Mouse (Mus musculus) neural tube, embryonic 10.5 days (tissue): ENCODE results near the gene Ndufaf3.
A peak's percentile ranks its signal among the peaks of the same experiment; 100 is the strongest.
"Not testable (repeated sequence)": the region's sequence is repeated elsewhere in the genome, so short reads cannot be mapped to it uniquely, and the experiment has no call there.

Experiments
- DNase-seq: peaks from one replicate; pipeline ENCODE4 v3.0.0-alpha.2; 2017; ENCODE audit warnings: low spot score; ENCODE audit errors: extremely low spot score

The Ndufaf3 gene

DNA sequence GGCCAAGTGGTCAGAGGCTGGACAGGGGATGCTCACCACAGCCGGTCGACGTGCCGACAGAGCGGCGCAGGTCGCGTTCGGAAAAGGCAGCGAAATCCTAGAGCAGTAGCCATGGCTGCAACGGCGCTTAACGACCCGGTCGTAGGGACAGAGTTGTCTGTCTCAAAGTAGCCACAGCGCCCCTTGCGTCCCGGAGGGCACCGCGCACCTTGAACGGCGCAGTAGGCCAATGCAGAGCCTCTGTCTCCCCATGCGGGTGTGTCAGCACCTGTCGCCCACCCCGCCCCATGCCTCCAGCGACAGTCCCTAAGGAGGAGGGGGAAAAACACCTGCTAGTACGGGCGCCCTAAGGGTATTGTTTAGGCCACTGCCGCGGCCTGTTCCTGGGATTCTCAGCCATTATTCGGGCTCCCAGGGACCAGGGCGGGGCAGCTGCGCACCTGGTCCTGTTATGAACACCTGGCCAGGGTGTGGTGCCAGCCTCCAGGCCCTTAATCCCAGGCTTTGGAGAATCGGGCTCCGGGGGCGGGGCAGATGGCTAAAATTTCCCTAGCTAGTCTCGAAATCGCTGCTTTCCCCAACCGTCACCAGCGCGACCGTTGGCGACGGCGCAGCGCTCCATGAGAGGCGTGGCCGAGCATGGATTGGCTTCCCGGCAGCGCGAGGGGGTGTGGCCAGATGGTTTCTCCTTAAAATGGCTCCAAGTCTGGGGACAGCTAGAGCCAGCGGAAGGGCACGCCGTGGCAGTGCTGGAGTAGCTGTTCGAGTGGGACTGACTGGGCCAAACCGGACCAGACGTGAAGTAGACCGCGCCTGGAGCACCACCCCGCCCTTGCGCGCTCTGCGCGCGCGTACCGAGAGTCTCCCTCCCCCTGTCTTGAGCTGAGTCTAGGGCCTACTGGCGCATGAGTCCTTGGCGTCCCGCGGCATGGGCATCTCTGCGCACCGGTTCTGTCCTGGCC lies at the start of gene Ndufaf3:
TSS of gene Ndufaf3 (minus strand) at position 620 of the 962 bp plus-strand sequence.
- DNase-seq: peak; percentile 96

DNA sequence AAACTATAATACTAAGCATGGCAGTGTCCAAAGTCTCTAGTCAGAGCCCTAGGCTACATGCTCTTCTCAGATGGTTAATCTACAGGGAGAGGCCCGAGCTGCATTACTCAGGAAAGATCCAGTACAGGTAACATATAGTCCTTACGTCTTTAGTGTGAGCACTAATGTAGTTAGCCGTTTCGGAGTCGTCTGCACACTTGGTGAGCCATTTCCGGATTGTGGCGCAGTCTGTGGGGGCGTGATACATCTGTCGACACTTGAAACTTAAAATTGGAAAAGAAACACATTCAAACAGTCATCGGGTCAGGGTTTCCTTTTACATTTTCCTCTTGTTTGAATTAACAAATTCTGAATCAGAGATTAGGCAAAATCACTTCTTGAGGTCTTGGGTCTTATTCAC lies 44.3 kb upstream of the Ndufaf3 start:
- no peak for DNase-seq

DNA sequence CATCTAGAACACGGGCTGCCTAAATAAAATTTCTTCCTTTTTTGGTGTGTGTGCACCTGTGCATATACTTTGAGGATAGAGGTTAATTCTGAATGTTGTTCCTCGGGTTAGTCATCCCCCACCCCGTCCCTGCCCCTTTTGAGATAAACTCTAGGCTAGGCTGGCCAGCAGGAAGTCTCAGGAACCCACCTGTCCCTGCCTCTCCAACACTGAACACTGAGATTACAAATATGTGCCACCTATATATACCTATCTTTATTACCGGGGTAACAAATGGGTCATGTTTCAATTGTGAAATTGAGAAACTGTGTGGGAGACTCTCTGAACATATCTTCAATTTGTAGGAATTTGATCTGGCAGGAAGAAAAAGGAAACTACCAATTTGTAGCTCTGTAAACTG lies 41.7 kb upstream of the Ndufaf3 start:
- DNase-seq: no peak

DNA sequence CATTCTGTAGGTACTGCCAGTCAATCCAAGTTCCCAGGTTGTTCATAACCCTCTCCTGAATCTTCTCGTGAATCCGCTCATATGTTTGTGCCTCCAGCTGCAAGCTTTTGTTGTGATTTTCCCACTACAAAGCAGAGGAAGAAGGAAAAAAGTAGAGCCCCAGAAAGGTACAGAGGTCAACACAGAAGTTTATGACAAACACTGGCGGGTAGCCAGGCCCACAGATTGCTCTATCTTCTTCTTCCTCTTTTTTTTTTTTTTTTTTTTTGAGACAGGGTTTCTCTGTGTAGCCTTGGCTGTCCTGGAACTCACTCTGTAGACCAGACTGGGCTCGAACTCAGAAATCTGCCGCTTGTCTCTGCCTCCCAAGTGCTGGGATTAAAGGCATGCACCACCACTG lies 40.7 kb upstream of the Ndufaf3 start:
- DNase-seq: not testable (repeated sequence)

DNA sequence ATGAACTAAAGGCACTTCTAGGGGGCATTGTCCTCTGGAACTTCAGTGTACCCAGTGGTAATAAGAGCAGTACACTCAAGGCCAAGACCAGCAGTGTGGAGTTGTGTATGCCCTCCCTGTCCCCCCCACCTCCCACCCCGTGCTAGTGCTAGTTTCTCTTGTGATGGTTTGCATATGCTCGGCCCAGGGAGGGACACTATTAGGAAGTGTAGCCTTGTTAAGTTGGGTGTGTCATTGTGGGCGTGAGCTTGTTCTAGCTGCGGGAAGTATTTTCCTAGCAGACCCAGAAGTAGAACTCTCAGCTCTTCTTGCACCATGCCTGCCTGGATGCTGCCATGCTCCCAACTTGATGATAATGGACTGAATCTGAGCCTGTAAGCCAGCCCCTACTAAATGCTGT lies 34.8 kb upstream of the Ndufaf3 start:
- no peak for DNase-seq

DNA sequence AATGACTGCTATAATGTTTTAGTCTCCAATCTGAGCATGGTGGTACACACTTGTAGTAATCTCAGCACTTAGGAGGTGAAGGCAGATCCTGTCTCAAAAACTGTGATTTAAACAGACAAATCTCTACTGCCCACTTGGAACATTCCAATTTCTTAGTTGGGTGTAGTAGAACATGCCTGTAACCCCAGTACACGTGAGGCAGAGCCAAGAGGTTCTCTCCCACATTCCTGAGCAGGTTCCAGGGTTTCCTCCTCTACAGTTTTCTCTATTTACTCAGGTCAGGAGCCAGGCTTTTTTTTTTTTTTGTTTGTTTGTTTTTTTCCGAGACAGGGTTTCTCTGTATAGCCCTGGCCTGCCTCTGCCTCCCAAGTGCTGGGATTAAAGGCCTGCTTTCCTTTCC lies 32.8 kb upstream of the Ndufaf3 start:
- no peak for DNase-seq

DNA sequence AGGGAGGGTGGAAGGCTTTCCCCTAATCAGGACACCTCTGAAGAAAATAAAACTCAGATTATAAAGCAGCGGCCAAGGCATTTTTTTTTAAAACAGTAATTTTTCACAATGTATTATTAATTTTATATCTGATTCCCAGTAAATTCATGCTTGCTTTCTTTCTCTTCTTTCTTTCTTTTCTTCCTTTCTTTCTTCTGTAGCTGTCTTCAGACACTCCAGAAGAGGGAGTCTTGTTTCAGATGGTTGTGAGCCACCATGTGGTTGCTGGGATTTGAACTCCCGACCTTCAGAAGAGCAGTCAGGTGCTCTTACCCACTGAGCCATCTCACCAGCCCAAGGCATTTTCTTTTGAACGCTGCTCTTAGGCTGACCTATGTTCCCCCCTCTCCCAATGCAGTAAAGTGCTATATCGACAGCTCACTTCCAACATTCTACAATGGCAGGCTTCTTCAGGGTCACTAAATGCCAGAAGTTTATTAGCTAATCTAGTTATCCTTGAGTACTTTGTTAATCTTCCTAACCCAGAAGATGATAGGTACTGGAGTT lies 31.9 kb upstream of the Ndufaf3 start:
- DNase-seq: no peak

DNA sequence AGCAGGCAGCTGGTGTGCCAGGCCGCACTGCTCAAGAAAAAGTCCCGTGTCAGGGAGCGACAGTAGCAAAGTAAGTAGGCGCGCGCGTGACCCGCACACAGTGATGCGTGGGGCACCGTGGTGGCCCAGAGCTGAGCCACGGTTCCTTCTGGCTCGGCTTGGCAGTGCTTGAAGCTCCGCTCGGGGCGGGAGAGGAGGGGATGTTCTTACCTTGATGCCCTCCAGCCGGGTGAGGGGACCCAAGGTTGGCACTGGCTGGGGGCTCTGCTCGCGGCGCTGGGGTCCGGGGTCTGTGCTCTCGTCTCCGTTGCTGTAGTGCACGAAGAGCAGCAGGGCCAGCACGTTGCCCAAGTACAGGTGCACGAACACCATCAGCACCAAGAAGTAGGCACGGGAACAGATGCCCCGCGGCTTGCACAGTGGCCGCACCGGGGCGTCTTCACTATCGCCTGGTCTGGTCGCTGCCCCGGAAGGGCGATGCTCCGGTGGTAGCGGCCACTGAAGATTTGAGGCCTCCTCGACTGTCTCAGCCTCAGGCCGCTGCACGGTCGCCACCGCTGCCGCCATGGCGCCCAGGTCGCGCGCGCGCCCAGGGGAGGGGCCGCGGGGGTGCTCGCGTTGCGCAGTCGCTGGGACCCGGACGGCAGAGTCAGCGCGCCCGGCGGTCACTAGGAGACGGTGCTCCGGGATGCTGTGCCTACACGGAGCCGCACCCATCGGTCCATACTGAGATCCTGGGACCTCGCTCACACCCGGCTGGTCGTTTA lies 29.9 kb upstream of the Ndufaf3 start, which contains the start of gene P4htm:
TSS of gene P4htm (minus strand) at position 670 of the 767 bp plus-strand sequence.
- DNase-seq: peak; percentile 67

DNA sequence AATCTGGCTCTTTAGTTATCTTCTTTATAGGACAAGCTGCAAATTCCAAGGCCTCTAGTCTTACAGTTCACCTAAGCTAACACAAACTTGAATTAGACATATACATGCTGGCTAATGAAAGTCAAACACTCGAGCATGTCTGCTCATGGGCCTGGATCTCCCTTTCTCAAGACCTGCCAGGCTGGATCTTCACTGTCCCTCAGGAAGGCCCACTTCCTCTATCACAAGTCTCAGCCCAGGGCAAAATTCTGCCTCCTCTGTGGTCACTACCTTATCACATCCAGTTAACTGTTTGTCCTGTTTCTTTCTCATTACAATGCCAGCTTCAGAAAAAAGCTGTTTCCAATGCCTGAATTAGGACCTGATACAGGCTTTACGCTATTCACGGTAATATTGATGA lies 27.1 kb upstream of the Ndufaf3 start:
- DNase-seq: no peak

DNA sequence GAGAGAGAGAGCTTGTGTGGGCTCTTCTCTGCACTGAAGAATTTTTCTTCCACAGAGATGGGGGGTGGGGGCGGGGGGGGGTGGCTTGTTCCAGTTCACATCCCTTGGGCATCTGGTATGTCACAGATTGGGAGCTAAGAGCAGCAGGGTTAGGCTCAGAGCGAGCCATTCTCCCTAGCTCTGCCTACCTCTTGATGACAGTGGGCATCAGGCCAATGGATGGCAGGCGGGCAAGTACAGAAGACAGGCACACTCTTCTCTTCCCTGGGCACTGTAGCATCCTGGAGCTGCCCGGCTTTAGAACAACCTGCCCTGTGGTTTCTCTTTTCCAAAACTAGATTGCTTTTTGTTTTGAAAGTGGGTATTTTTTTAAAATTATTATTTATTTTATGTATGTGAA lies 24.2 kb upstream of the Ndufaf3 start:
- DNase-seq: no peak

DNA sequence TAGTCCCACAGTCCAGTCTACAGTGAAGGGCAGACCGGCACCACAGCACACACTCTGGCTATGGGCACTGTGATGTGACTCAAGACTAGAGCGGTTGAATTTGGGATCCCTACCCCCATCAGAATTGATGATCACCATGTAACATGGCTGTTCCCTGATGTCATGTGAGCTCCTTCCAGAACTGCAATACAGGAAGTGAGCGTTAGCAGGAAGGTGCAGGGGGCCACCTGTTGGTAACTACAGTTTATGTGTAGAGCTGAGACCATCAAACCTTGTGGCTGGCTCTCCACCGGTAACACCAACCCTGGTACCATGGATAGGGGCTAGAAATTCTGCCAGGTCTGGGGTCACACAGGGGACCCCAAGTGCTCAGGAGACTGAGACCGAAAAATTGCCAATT lies 22.0 kb upstream of the Ndufaf3 start:
- no peak for DNase-seq

DNA sequence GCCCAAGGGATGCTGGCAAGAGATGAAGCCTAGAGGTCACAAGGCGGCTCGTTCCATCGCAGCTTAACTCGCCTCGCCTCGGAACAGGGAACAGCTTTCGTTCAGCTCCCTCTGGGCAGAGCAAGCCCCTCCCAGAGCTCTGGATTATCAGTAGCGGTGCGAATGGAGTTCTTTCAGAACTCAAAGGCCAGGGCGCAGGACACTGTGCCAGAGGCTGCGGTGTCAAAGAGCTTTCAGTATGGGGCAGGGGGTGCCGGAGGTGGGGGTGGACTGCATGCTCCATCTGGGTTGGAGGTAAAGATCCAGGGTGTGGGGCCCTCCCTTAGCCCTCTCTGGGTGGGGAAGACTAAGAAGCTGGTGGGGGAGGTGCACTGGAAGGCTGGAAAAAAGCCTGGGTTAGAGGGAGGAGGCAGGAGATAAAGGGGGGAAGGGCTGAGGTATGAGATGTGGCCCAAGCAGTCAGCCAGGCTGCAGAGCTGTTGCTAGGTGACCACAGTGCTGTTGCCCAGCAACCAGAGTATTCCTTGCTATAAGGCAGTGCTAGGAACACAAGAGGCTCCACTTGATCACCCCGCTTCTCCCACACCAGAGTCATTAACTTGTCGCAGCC lies 20.4 kb upstream of the Ndufaf3 start:
- DNase-seq: peak; percentile 90

DNA sequence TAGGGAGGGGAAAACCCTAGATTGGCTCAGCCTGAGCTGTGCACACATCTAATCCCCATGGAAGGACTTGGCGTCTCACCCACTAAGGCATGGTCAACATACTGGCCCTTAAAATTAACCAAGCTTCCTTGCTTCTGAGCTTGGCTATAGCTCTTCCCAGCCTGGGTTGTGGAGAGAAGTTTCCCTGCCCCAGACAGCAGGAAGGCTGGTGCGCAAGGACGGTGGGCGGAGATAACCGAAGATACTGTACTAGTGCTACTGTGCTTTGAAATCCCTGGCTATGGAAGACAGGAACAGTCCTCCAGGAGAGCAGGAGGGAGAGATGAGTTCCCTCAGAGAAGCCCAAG lies 12.1 kb upstream of the Ndufaf3 start:
- DNase-seq: no peak

DNA sequence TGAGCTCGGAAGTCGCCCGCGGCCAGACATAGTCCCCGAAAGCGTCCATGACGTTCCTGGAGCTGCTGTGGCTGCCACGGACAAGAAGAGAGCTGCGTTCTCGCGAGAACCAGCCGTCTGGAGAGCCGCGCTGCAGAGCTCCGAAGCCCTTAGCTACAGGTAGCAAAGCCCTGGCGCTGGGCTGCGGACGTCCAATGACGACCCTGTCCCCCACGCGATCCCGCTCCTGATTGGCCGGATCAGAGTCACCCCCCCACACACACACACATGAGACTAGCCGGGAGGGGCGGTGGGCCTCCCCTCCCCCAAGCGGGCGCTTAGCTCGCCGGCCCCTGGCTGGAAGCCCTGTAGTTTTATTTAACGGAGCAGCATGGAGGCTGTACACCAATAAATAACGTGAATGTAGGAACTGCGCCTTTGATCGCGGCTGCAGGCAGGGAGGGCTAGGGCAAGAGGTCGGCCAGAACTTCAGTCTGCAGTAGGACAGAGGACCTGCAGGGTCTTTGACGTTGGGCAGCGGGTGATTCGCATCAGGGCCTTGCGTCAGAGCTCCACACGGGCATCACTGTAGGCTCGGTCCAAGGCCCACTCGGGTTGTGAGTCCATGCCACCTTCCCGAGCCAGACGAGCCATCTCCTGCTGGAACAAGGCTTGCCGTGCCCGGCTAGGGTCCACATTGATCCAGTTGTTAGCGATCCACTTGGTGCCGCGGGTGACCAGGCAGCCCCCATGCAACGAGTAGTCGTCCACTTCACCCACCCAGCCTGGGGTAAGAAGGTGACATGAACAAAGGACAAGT lies 11.5 kb upstream of the Ndufaf3 start, which contains the start of gene Wdr6:
TSS of gene Wdr6 (minus strand) at position 195 of the 799 bp plus-strand sequence.
- peak; percentile 96 for DNase-seq

DNA sequence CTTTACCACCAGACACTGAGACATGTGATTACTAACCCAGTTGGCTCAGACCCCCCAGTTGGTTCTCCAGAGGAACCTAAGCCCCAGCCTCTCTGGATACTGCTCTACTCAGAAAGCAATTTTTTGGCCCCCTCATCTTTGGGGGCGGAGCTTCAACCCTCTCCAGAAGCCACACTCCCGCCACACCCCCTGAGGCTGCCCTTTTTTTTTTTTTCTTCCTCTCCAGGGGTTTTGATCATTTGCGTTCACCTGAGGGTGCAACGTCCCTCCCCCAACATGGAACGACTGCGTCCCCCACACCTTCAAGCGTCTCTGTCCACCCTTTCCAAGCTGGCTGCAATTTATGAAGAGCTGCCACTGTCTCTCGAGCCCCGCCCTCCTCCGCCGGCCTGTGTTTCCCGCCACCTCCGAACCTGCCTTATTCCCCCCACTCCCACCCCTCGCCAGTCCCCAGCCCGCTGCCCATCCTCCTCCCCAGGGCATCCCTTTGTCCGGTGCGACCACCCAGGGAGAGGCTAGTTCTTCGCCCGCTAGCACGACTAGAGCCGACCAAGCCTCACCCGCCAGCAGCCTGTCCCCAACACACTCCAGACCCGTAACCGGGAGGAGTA lies 10.8 kb upstream of the Ndufaf3 start:
- no peak for DNase-seq

DNA sequence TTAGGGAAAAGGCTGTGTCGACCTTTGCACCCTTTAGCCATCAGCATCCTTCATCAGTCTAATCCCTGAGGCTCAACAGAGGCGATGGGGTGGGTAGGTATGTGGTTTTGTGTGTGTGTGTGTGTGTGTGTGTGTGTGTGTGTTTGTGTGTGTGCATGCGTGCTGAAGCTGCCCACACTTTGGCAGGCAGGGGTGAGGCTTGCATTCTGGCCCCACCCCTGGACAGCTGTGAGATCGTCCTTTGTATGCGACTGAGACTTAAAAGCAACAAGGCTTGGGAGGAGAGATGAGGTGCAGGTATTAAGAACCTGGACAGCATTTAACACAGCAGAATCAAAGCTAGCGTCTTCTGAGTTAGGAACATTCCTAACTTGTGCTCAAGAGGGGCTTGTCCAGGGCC lies 9.8 kb upstream of the Ndufaf3 start:
- DNase-seq: no peak

DNA sequence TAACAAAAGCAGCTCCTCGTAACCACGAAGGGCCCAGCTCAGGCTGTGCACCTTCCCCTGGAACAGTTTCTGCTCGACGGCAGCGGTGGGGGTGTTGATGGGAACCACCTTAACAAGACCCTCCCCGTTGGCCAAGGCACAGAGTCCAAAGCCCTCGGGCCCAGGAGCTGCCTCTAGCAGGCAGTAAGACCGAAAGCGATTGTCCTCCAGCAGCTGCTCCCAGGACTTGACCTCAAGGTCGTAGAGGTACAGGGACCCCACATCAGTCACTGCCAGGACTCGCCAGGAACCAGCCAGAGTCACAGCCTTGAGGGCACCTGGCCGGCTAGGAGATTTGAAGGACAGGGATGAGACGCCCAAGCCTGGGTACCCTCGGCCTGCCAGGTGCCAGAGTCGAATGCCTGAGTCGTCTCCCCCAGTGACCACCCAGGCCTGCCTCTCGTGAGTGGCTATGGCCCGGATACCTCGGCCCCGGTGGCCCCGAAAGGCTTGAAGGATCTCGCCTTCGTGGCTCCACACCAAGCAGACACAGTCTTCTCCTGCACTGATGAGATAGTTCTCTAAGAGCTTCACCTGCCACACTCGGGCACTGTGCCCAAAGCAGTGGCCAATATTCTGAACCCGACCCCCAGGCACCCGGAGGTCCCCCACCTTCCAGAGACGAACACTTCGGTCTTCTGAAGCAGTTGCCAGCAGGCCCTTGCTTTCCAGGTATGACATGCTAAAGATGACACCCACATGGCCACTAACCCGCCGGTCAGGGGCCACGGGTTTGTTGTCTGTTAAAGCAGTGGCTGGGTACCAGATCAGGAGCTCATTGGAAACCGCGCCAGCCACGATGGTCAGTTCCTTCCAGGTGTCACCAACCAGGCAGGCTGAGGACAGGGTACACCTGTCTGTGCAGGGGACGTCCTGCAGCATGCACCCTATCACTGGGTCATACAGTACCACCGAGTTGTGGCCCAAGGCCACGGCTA lies 8.4 kb upstream of the Ndufaf3 start:
- DNase-seq: no peak

DNA sequence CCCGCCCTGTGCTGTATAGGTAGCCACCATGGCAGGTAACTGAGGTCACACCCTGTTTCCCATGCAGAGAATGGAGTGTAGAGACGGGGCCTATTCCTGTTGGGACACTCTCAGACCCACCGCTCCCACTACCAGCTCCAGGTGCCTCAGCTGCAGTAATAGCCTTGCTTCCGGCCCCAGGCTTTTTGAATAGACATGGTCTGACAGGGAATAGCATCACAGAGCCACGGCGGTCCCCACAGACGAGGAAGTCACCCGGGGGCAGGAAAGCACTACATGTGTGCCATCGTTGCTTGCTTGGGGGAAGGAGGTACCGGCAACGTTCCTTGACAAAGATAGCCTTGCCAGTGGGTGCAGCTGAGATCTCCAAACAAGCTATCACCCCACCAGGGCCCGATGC lies 7.7 kb upstream of the Ndufaf3 start:
- DNase-seq: no peak
